21 mouse cellular contexts compared by ENCODE assay signal in genomic region chr16:75899885-75900620, GRCm38 (mm10).
DNase-seq lines count a peak whose midpoint lies in the region; ATAC-seq lines count a peak whose summit lies in the region.
"Had no signal": no experiment of that assay in that cellular context is flagged by ENCODE, and none has a peak within 500 bp of the region (broad histone marks: within the 10 kb centered on the region; RNA-seq: fewer than 3 reads in every experiment).

No protein-coding gene starts in this region.

- H3K9me3 ChIP-seq in midbrain, embryonic 11.5 days (ENCODE audit: control insufficient read depth, low read length) = no peaks in the 10 kb centered on the region
- H3K9me3 ChIP-seq: embryonic facial prominence, embryonic 15.5 days; heart, embryonic 12.5 days; hindbrain, embryonic 10.5 days had no signal

- DNase-seq in CD4-positive, CD25-positive, alpha-beta regulatory T cell, adult 2 months (ENCODE audit: low read depth, low spot score) = peak; percentile 32
- peak; percentile 69 for DNase-seq in gonadal fat pad, adult 2 months (ENCODE audit: low read depth)
- no peak for DNase-seq in midbrain, embryonic 11.5 days (ENCODE audit: low spot score, missing footprints)
- DNase-seq in cerebellum, postnatal 14 days = no peak
- no peak for DNase-seq in cerebellum, adult 11 months
- DNase-seq in spleen, postnatal 10 days (ENCODE audit: low spot score in 2 of 2) = no peak
- DNase-seq: adrenal gland, postnatal 14 days; cerebellum, adult 18-20 months; cerebellum, adult 9-11 months; embryo, embryonic 11 days; gastrocnemius, postnatal 10 days had no signal

- H3K36me3 ChIP-seq in midbrain, embryonic 11.5 days (ENCODE audit: control insufficient read depth, insufficient read depth, low read length) = no peaks in the 10 kb centered on the region
- H3K36me3 ChIP-seq: embryonic facial prominence, embryonic 15.5 days; heart, embryonic 12.5 days; hindbrain, embryonic 10.5 days had no signal

- H3K4me2 ChIP-seq in midbrain, embryonic 11.5 days = no peak overlapping the region
- H3K4me2 ChIP-seq: embryonic facial prominence, embryonic 15.5 days; heart, embryonic 12.5 days; hindbrain, embryonic 14.5 days had no signal

- no peaks in the 10 kb centered on the region for H3K27me3 ChIP-seq in midbrain, embryonic 11.5 days (ENCODE audit: control insufficient read depth, insufficient read depth, low read length)
- H3K27me3 ChIP-seq: embryonic facial prominence, embryonic 15.5 days; heart, embryonic 12.5 days had no signal

- H3K27ac ChIP-seq in midbrain, embryonic 11.5 days (ENCODE audit: low read depth, low read length) = no peak overlapping the region
- H3K27ac ChIP-seq: embryonic facial prominence, embryonic 15.5 days; hindbrain, embryonic 10.5 days; hindbrain, embryonic 14.5 days had no signal

- no peak overlapping the region for H3K4me3 ChIP-seq in midbrain, embryonic 11.5 days (ENCODE audit: low read depth, low read length)
- H3K4me3 ChIP-seq: embryonic facial prominence, embryonic 15.5 days; erythroblast, embryonic 14.5 days; heart, embryonic 12.5 days; hindbrain, embryonic 10.5 days had no signal

- WGBS in midbrain, embryonic 11.5 days = 89% methylated on average over 3 of the region's 3 CpGs

- no peaks in the 10 kb centered on the region for H3K4me1 ChIP-seq in midbrain, embryonic 11.5 days (ENCODE audit: control insufficient read depth, insufficient read depth, low read length)
- H3K4me1 ChIP-seq: embryonic facial prominence, embryonic 15.5 days; heart, embryonic 12.5 days; hindbrain, embryonic 10.5 days had no signal

- ATAC-seq in megakaryocyte, adult 5-6 weeks (ENCODE audit: poor library complexity, severe bottlenecking) = peak; percentile 45; the same call in 1 of the 2 replicates
- no peak for ATAC-seq in midbrain, embryonic 11.5 days (ENCODE audit: low FRiP score)
- ATAC-seq: activated CD4-positive, CD25-positive, alpha-beta regulatory T cell, adult 4 months; forebrain, embryonic 16.5 days; intestine, postnatal 0 days; Patski had no signal

- no peak overlapping the region for H3K9ac ChIP-seq in midbrain, embryonic 11.5 days (ENCODE audit: low read length)
- H3K9ac ChIP-seq: embryonic facial prominence, embryonic 15.5 days; heart, embryonic 12.5 days; hindbrain, embryonic 14.5 days had no signal

Comparison
In these comparisons a context has a peak if more than half of its experiments do, and no peak if none do; other contexts are left out.
1. DNase-seq: peak in CD4-positive, CD25-positive, alpha-beta regulatory T cell, adult 2 months (single experiment) and gonadal fat pad, adult 2 months (single experiment); none in midbrain, embryonic 11.5 days (single experiment), cerebellum, postnatal 14 days (0 of 2), cerebellum, adult 11 months (single experiment) and spleen, postnatal 10 days (0 of 2).